8 mouse cellular contexts compared by ENCODE assay signal in genomic region chr2:45115211-45115610, GRCm38 (mm10). TPM values are rescaled to one million over a fixed set of nuclear protein-coding genes. Genes with fewer than 3 reads are reported as not detected.
A peak's percentile ranks its signal among the peaks of the same experiment; 100 is the strongest.
DNase-seq lines count a peak whose midpoint lies in the region; ATAC-seq and TF ChIP-seq lines count a peak whose summit lies in the region.

No protein-coding gene starts in this region.

- TF ChIP-seq CTCF in kidney, adult 2 months (conservative IDR thresholded peaks at IDR 0.05; ENCODE audit: insufficient read depth, insufficient read length, low read depth, low read length): no peak
- TF ChIP-seq CTCF in cortical plate, adult 2 months (IDR thresholded peaks at IDR 0.05; ENCODE audit: extremely low read depth, insufficient read depth, low read length): no peak
- TF ChIP-seq CTCF in heart, postnatal 0 days (IDR thresholded peaks at IDR 0.05; ENCODE audit: low read depth): no peak

- no peak overlapping the region for H3K27ac ChIP-seq in kidney, adult 2 months (ENCODE audit: insufficient read depth, low read depth, low read length)
- peak overlapping the region; percentile 96 for H3K27ac ChIP-seq in cortical plate, adult 2 months (ENCODE audit: insufficient read depth, low read length)
- peak overlapping the region; percentile 84 for H3K27ac ChIP-seq in heart, postnatal 0 days (ENCODE audit: low read depth)
- H3K27ac ChIP-seq in midbrain, embryonic 12.5 days (replicated peaks): peak overlapping the region; percentile 92

- H3K4me2 ChIP-seq in heart, postnatal 0 days (ENCODE audit: low read depth, low read length): peak overlapping the region; percentile 78
- H3K4me2 ChIP-seq in midbrain, embryonic 12.5 days (replicated peaks): peak overlapping the region; percentile 71

- DNase-seq in kidney, adult 2 months: peak; percentile 9
- DNase-seq in kidney, postnatal 10 days: no peak
- DNase-seq in heart, postnatal 0 days (ENCODE audit: low spot score): no peak
- DNase-seq in urinary bladder, postnatal 10 days (ENCODE audit: low spot score): no peak
- DNase-seq in left cerebral cortex, postnatal 10 days (ENCODE audit: extremely low spot score in 1 of 2, low spot score in 2 of 2): no peak
- no peak for DNase-seq in cerebellum, postnatal 36 days

- ATAC-seq in heart, postnatal 0 days (ENCODE audit: insufficient read depth, low read depth): no peak
- ATAC-seq in midbrain, embryonic 12.5 days (ENCODE audit: low FRiP score, low read depth): no peak

- H3K27me3 ChIP-seq in kidney, adult 2 months (replicated peaks; ENCODE audit: control insufficient read depth, insufficient read depth, low read length): no peaks in the 10 kb centered on the region; the same call in 1 of the 2 replicates
- H3K27me3 ChIP-seq in heart, postnatal 0 days (ENCODE audit: control insufficient read depth, insufficient read depth, low read length): no peaks in the 10 kb centered on the region
- no peaks in the 10 kb centered on the region for H3K27me3 ChIP-seq in midbrain, embryonic 12.5 days

- no peak overlapping the region; the same call in 1 of the 2 replicates for H3K4me3 ChIP-seq in kidney, adult 2 months (ENCODE audit: insufficient read depth, low read depth, low read length)
- H3K4me3 ChIP-seq in cortical plate, adult 2 months (ENCODE audit: insufficient read depth, low read length): peak overlapping the region; percentile 62
- H3K4me3 ChIP-seq in heart, postnatal 0 days (ENCODE audit: low read depth, low read length): peak overlapping the region; percentile 87; the same call in 1 of the 2 replicates
- H3K4me3 ChIP-seq in midbrain, embryonic 12.5 days: peak overlapping the region; percentile 56

- intact Hi-C loops in left cerebral cortex, postnatal 10 days (cut with DNase I): loop anchor here (5.0 to 10.0 kb wide), 3 partner anchors 292 to 1170 kb away; no protein-coding TSS in a partner anchor

- no peak for TF ChIP-seq EP300 in heart, postnatal 0 days (IDR thresholded peaks at IDR 0.05; ENCODE audit: low read depth)

- WGBS in kidney, adult 2 months: 49% methylated on average over 6 of the region's 6 CpGs
- WGBS in heart, postnatal 0 days: 48% methylated on average over 6 of the region's 6 CpGs
- WGBS in midbrain, embryonic 12.5 days: 6% methylated on average over 6 of the region's 6 CpGs

- no peak overlapping the region; the same call in 1 of the 2 replicates for H3K9ac ChIP-seq in heart, postnatal 0 days (replicated peaks; ENCODE audit: low read depth, low read length)
- H3K9ac ChIP-seq in midbrain, embryonic 12.5 days (replicated peaks): peak overlapping the region; percentile 65; the same call in 1 of the 2 replicates

- no peaks in the 10 kb centered on the region for H3K4me1 ChIP-seq in kidney, adult 2 months (ENCODE audit: control insufficient read depth, insufficient read depth, low read length)
- H3K4me1 ChIP-seq in cortical plate, adult 2 months (ENCODE audit: control insufficient read depth, insufficient read depth, low read length): no peaks in the 10 kb centered on the region; the same call in 1 of the 2 replicates
- no peaks in the 10 kb centered on the region for H3K4me1 ChIP-seq in heart, postnatal 0 days (ENCODE audit: control insufficient read depth, insufficient read depth)
- peaks cover 28% of the 10 kb centered on the region for H3K4me1 ChIP-seq in midbrain, embryonic 12.5 days

- no peaks in the 10 kb centered on the region for H3K36me3 ChIP-seq in kidney, adult 2 months (ENCODE audit: control insufficient read depth, insufficient read depth, low read length)
- H3K36me3 ChIP-seq in heart, postnatal 0 days (replicated peaks; ENCODE audit: control insufficient read depth, insufficient read depth, low read length): no peaks in the 10 kb centered on the region
- H3K36me3 ChIP-seq in midbrain, embryonic 12.5 days: no peaks in the 10 kb centered on the region

- no peak for TF ChIP-seq POLR2A in kidney, adult 2 months (IDR thresholded peaks at IDR 0.05; ENCODE audit: low read depth, low read length)
- no peak for TF ChIP-seq POLR2A in cortical plate, adult 2 months (IDR thresholded peaks at IDR 0.05; ENCODE audit: extremely low read depth, insufficient read depth, low read length)

- no peaks in the 10 kb centered on the region for H3K9me3 ChIP-seq in heart, postnatal 0 days (replicated peaks; ENCODE audit: control insufficient read depth, low read length)
- H3K9me3 ChIP-seq in midbrain, embryonic 12.5 days: no peaks in the 10 kb centered on the region

RNA-seq across cellular contexts. Expression of gene Zeb2, which starts 2.0 kb away (rescaled TPM):
- 22.7 and 25.6 TPM in 2 replicates for polyA plus RNA-seq in kidney, adult 2 months (2012; rRNA removed)
- 63.2 and 65.4 TPM in 2 replicates for polyA plus RNA-seq in cortical plate, adult 2 months (2012; rRNA removed)
- total RNA-seq in heart, postnatal 0 days (2014; rRNA removed; ENCODE audit: low replicate concordance): 36.4 and 41.2 TPM in 2 replicates
- polyA plus RNA-seq in heart, postnatal 0 days (2015; fragmentation: Nextera tagmentation; extraction: Ambion mirVana): 13.4 and 13.6 TPM in 2 replicates
- polyA plus RNA-seq in midbrain, embryonic 12.5 days (2016; fragmentation: Nextera tagmentation; extraction: Ambion mirVana): 66.6 and 68.7 TPM in 2 replicates
- total RNA-seq in left cerebral cortex, postnatal 10 days (2021): 100 to 1,000 TPM; 220 to 259 TPM
